Mouse (Mus musculus) neural tube, embryonic 11.5 days (tissue): ENCODE measurements around the gene Opa3. TPM values are rescaled to one million over a fixed set of nuclear protein-coding genes. Genes with fewer than 3 reads are reported as not detected.
A peak's percentile ranks its signal among the peaks of the same experiment; 100 is the strongest.

Experiments used
- ATAC-seq: fragments of 200-750 bp; cut with Nextera tagmentation; 2 replicates; pipeline ENCODE4 v1.8.0; 2017; ENCODE audit warnings: moderate number of reproducible peaks, mild to moderate bottlenecking, moderate TSS enrichment, moderate library complexity; ENCODE audit not compliant: insufficient read depth, low FRiP score, low TSS enrichment
- DNase-seq: peaks from one replicate; pipeline ENCODE4 v3.0.0-alpha.2; 2015; ENCODE audit warnings: low spot score
- H3K27ac ChIP-seq: fragments of 300-500 bp; sonication (generic); 2 replicates; pipeline ENCODE4 v1.5.1; 2014; ENCODE audit warnings: low read depth, mild to moderate bottlenecking, low read length
- H3K27me3 ChIP-seq: fragments of 300-500 bp; sonication (generic); 2 replicates; pipeline ENCODE4 v1.6.1; 2014; ENCODE audit warnings: mild to moderate bottlenecking, low read length, mixed read lengths; ENCODE audit not compliant: control insufficient read depth, insufficient read depth
- H3K36me3 ChIP-seq: fragments of 300-500 bp; sonication (generic); 2 replicates; pipeline ENCODE4 v1.6.1; 2014; ENCODE audit warnings: mild to moderate bottlenecking, low read length, moderate library complexity, mixed read lengths; ENCODE audit not compliant: control insufficient read depth, insufficient read depth
- H3K4me1 ChIP-seq: fragments of 300-500 bp; sonication (generic); 2 replicates; pipeline ENCODE4 v1.6.1; 2014; ENCODE audit warnings: low read length, mixed read lengths; ENCODE audit not compliant: control insufficient read depth, insufficient read depth
- H3K4me2 ChIP-seq: fragments of 300-500 bp; sonication (generic); 2 replicates; pipeline ENCODE4 v1.6.1; 2014; ENCODE audit warnings: low read depth, mild to moderate bottlenecking, moderate library complexity
- H3K4me3 ChIP-seq: fragments of 300-500 bp; sonication (generic); 2 replicates; pipeline ENCODE4 v1.5.1; 2014; ENCODE audit warnings: low read depth, low read length
- H3K9ac ChIP-seq: fragments of 300-500 bp; sonication (generic); 2 replicates; pipeline ENCODE4 v1.6.1; 2014; ENCODE audit warnings: mild to moderate bottlenecking, low read length
- H3K9me3 ChIP-seq: fragments of 300-500 bp; sonication (generic); 2 replicates; pipeline ENCODE4 v1.6.1; 2016; ENCODE audit warnings: low read length; ENCODE audit not compliant: control insufficient read depth
- WGBS: fragments of 180-500 bp; shearing (Covaris S2); extraction: QIAGEN DNeasy Blood & Tissue Kit; methylation state at CpG from one replicate; pipeline ENCODE4 v1.1.7; 2014; 5-methylcytosine and 5-hydroxymethylcytosine counted together
- microRNA counts: library from miRNA; unstranded; fragments of <30 nt; microRNA quantifications from one replicate; lab custom pipeline; 2015
- microRNA-seq: library from miRNA; unstranded; fragments of <30 nt; microRNA quantifications from one replicate; pipeline ENCODE4, GENCODE M21; 2016
- polyA plus RNA-seq: library from polyadenylated mRNA; unstranded; fragments of >200 nt; fragmentation: Nextera tagmentation; extraction: Ambion mirVana; gene quantifications from 2 replicates; pipeline ENCODE4 v1.2.1, GENCODE M21; 2014

The Opa3 gene
- polyA plus RNA-seq, 1 experiment from 2014 or later, result 45.9 TPM

GRCm38 (mm10) chr7:19301461-19302263, 73.5 kb downstream of the Opa3 start:
- H3K4me3 ChIP-seq, result peak overlapping the region; percentile 19
- ATAC-seq, result no peak
- H3K9ac ChIP-seq, result no peak overlapping the region
- H3K4me1 ChIP-seq, result peaks cover 10% of the 10 kb centered on the region; the same call in 1 of the 2 replicates
- no peaks in the 10 kb centered on the region for H3K9me3 ChIP-seq
- peaks cover 51% of the 10 kb centered on the region for H3K27me3 ChIP-seq
- 6% methylated on average over 16 of the region's 16 CpGs for whole genome bisulfite sequencing
- no peak for DNase-seq
- no peaks in the 10 kb centered on the region for H3K36me3 ChIP-seq
- no peak overlapping the region for H3K27ac ChIP-seq
- H3K4me2 ChIP-seq, result peak overlapping the region; percentile 35

- Histone ChIP-seq H3K4me1 (peaks cover 10% of the 10 kb centered on the region), H3K36me3 (no peaks in the 10 kb centered on the region), H3K27me3 (peaks cover 59% of the 10 kb centered on the region), H3K4me2 (peak overlapping the region; percentile 35; the same call in 1 of the 2 replicates), H3K4me3 (peak overlapping the region; percentile 19; the same call in 1 of the 2 replicates), H3K9me3 (no peaks in the 10 kb centered on the region), H3K27ac (no peak overlapping the region), H3K9ac (no peak overlapping the region)
- WGBS, result 47% methylated on average over 13 of the region's 13 CpGs
- DNase-seq (no peak), ATAC-seq (no peak)
Observed at GRCm38 (mm10) chr7:19302264-19303045, 74.3 kb downstream of the Opa3 start.

- no peak for DNase-seq
- no peak for ATAC-seq
- Histone ChIP-seq H3K27ac (no peak overlapping the region), H3K9me3 (no peaks in the 10 kb centered on the region), H3K27me3 (peaks cover 61% of the 10 kb centered on the region), H3K9ac (no peak overlapping the region), H3K36me3 (no peaks in the 10 kb centered on the region), H3K4me3 (no peak overlapping the region), H3K4me1 (peaks cover 14% of the 10 kb centered on the region), H3K4me2 (no peak overlapping the region)
- WGBS, result 72% methylated on average over 12 of the region's 12 CpGs
Observed at GRCm38 (mm10) chr7:19303046-19303305, 74.8 kb downstream of the Opa3 start.

GRCm38 (mm10) chr7:19303770-19304169, 75.6 kb downstream of the Opa3 start:
- under 1% methylated on average over 16 of the region's 16 CpGs for WGBS

GRCm38 (mm10) chr7:19304501-19305412, 76.6 kb downstream of the Opa3 start:
- Histone ChIP-seq H3K36me3 (no peaks in the 10 kb centered on the region), H3K9ac (peak overlapping the region; percentile 10; the same call in 1 of the 2 replicates), H3K4me1 (peaks cover 22% of the 10 kb centered on the region), H3K4me2 (peak overlapping the region; percentile 40), H3K27ac (no peak overlapping the region), H3K9me3 (no peaks in the 10 kb centered on the region), H3K4me3 (peak overlapping the region; percentile 23), H3K27me3 (peaks cover 63% of the 10 kb centered on the region)
- no peak for DNase-seq
- 2% methylated on average over 48 of the region's 48 CpGs for WGBS
- no peak for ATAC-seq

More at GRCm38 (mm10) chr7:19303770-19304169, 75.6 kb downstream of the Opa3 start:
- Histone ChIP-seq H3K27ac (no peak overlapping the region), H3K27me3 (peaks cover 61% of the 10 kb centered on the region), H3K4me1 (peaks cover 14% of the 10 kb centered on the region), H3K36me3 (no peaks in the 10 kb centered on the region), H3K9me3 (no peaks in the 10 kb centered on the region), H3K4me2 (peak overlapping the region; percentile 21), H3K4me3 (no peak overlapping the region), H3K9ac (peak overlapping the region; percentile 16; the same call in 1 of the 2 replicates)
- peak; percentile 83 for DNase-seq
- 0 out of 2 replicates have a peak, but pooled peaks have one; percentile 23 for ATAC-seq

GRCm38 (mm10) chr7:19305413-19305735, 77.2 kb downstream of the Opa3 start:
- no peak for ATAC-seq
- DNase-seq, result no peak
- Histone ChIP-seq H3K4me3 (no peak overlapping the region), H3K27me3 (peaks cover 63% of the 10 kb centered on the region), H3K4me1 (peaks cover 22% of the 10 kb centered on the region), H3K4me2 (no peak overlapping the region), H3K9ac (peak overlapping the region; percentile 10; the same call in 1 of the 2 replicates), H3K36me3 (no peaks in the 10 kb centered on the region), H3K9me3 (no peaks in the 10 kb centered on the region), H3K27ac (no peak overlapping the region)
- 10% methylated on average over 6 of the region's 6 CpGs for WGBS

MicroRNA genes within 50 kb of the gene (microRNA counts, 519-probe panel; counts per million panel counts)
- microRNA mmu-miR-330 (lab: Ali Mortazavi, UCI), result 171 counts per million, percentile 57 among the panel's probes with 10 or more counts

Small RNAs within 50 kb of the gene (microRNA-seq; reads per million reads assigned to microRNA genes)
- 229 reads per million, percentile 61 among the genes with 10 or more reads in this experiment for gene Mir330

Other genes starting within 250 kb of the Opa3 start
- 0.29 TPM in 1 of 2 replicates, not detected in the other for gene Nanos2, start 240.9 kb upstream of the Opa3 start, polyA plus RNA-seq
- 4.4 and 4.7 TPM in 2 replicates for gene Mypop, start 237.1 kb upstream of the Opa3 start, polyA plus RNA-seq
- 27.2 and 31.4 TPM in 2 replicates for gene Irf2bp1, start 224.3 kb upstream of the Opa3 start, polyA plus RNA-seq
- gene Foxa3, start 204.8 kb upstream of the Opa3 start, polyA plus RNA-seq, result not detected in 2 replicates
- gene Sympk, start 204.0 kb upstream of the Opa3 start, polyA plus RNA-seq, result 30.5 and 35.6 TPM in 2 replicates
- not detected in 2 replicates for gene Rsph6a, start 173.6 kb upstream of the Opa3 start, polyA plus RNA-seq
- gene Dmwd, start 152.1 kb upstream of the Opa3 start, polyA plus RNA-seq, result 29.7 and 31.7 TPM in 2 replicates
- 9.4 and 10.2 TPM in 2 replicates for gene Dmpk, start 144.5 kb upstream of the Opa3 start, polyA plus RNA-seq
- gene Six5, start 133.7 kb upstream of the Opa3 start, polyA plus RNA-seq, result 6.3 and 7.4 TPM in 2 replicates
- gene Gm4969, start 110.0 kb upstream of the Opa3 start, polyA plus RNA-seq, result 1.3 and 1.4 TPM in 2 replicates
- 10.1 and 10.6 TPM in 2 replicates for gene Fbxo46, start 108.5 kb upstream of the Opa3 start, polyA plus RNA-seq
- gene Qpctl, start 79.0 kb upstream of the Opa3 start, polyA plus RNA-seq, result 12.9 and 13.9 TPM in 2 replicates
- 148 and 152 TPM in 2 replicates for gene Snrpd2, start 78.6 kb upstream of the Opa3 start, polyA plus RNA-seq
- 0.69 and 0.76 TPM in 2 replicates for gene Gipr, start 62.2 kb upstream of the Opa3 start, polyA plus RNA-seq
- gene Eml2, start 51.9 kb upstream of the Opa3 start, polyA plus RNA-seq, result 1.3 and 2.0 TPM in 2 replicates
- gene Gpr4, start 15.8 kb upstream of the Opa3 start, polyA plus RNA-seq, result 2.4 and 2.6 TPM in 2 replicates
- gene Vasp, start 43.5 kb downstream of the Opa3 start, polyA plus RNA-seq, result 54.6 and 57.6 TPM in 2 replicates
- not detected in 2 replicates for gene Ppm1n, start 51.7 kb downstream of the Opa3 start, polyA plus RNA-seq
- gene Rtn2, start 54.3 kb downstream of the Opa3 start, polyA plus RNA-seq, result 58.2 and 60.2 TPM in 2 replicates
- gene Fosb, start 81.7 kb downstream of the Opa3 start, polyA plus RNA-seq, result 0.07 TPM in 1 of 2 replicates, not detected in the other
- gene Ercc1, start 116.4 kb downstream of the Opa3 start, polyA plus RNA-seq, result 91.8 and 93.3 TPM in 2 replicates
- 17.8 and 18.0 TPM in 2 replicates for gene Cd3eap, start 131.1 kb downstream of the Opa3 start, polyA plus RNA-seq
- gene Ppp1r13l, start 131.4 kb downstream of the Opa3 start, polyA plus RNA-seq, result 3.4 and 4.7 TPM in 2 replicates
- gene Ercc2, start 153.7 kb downstream of the Opa3 start, polyA plus RNA-seq, result 12.4 and 14.6 TPM in 2 replicates
- gene Klc3, start 175.8 kb downstream of the Opa3 start, polyA plus RNA-seq, result 3.2 and 3.4 TPM in 2 replicates
- 0.41 and 0.69 TPM in 2 replicates for gene Ckm, start 176.4 kb downstream of the Opa3 start, polyA plus RNA-seq
- gene Mark4, start 230.5 kb downstream of the Opa3 start, polyA plus RNA-seq, result 14.1 and 16.4 TPM in 2 replicates
- 1.2 and 1.6 TPM in 2 replicates for gene Exoc3l2, start 235.0 kb downstream of the Opa3 start, polyA plus RNA-seq